Mouse (Mus musculus): ENCODE measurements around the gene Map3k4. TPM values are rescaled to one million over a fixed set of nuclear protein-coding genes. Genes with fewer than 3 reads are reported as not detected.
A peak's percentile ranks its signal among the peaks of the same experiment; 100 is the strongest.

Gene Map3k4
- 10 to 100 TPM; 21.8 to 26.6 TPM for total RNA-seq (2021)
- long read RNA-seq, experiment 1, full-length matches to known transcripts, result 24 of 48 reads
- long read RNA-seq, experiment 1, partial matches to known transcripts, result 18 of 48 reads
- long read RNA-seq, experiment 1, other reads (novel, unspliced or antisense), result 6 of 48 reads
- long read RNA-seq, experiment 2, full-length matches to known transcripts, result 30 of 46 reads
- long read RNA-seq, experiment 2, partial matches to known transcripts, result 9 of 46 reads
- long read RNA-seq, experiment 2, other reads (novel, unspliced or antisense), result 7 of 46 reads

GRCm38 (mm10) chr17:12318663-12319201, at the start of gene Map3k4:
Gene Map3k4 (minus strand): TSS chr17:12318796.
- DNase-seq, result peak; percentile 96

- peak; percentile 55 for DNase-seq
Observed at GRCm38 (mm10) chr17:12367373-12367930, 48.9 kb upstream of the Map3k4 start.

DNA sequence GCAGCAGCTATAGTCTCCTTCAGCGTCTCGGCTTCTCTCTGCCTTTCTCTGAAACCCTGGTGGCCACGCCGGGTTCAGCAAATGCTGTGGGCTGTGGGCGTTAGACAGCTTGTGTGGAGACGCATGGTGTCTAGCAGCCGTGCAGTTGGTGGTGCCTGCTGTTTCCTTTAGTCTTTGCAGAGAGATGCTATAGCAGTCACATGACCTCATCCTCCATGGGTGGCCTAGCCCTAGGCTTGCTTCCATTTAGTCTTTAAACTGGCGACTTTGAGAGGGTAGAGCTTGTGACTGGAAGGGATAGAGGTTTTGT, 45.8 kb upstream of the Map3k4 start:
- no peak for DNase-seq

- no peak for DNase-seq
Observed at GRCm38 (mm10) chr17:12363601-12364425, 45.2 kb upstream of the Map3k4 start.

DNA sequence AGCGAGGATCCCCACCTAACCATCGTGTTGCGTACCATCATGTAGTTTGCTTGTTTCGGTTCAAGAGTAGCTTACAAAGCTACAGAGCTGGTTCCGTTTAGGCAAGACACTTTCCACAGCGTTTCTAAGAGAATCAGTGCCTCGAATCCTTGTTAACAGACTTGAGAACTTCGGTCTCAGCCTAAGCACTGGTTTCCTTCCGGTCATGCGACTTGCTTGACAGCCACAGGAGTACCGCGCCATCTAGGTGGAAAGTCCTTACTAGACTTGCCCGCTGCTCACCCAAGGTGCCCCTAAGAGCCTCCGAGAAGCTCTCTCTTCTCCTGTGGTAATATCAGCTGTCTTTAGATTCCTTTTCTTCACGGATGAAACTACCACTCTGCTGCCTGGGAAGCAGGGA, 41.3 kb upstream of the Map3k4 start:
- DNase-seq, result no peak

- DNase-seq, result no peak
Observed at GRCm38 (mm10) chr17:12352781-12353180, 34.2 kb upstream of the Map3k4 start.

- no peak for DNase-seq
Observed at GRCm38 (mm10) chr17:12351564-12351963, 33.0 kb upstream of the Map3k4 start.

DNA sequence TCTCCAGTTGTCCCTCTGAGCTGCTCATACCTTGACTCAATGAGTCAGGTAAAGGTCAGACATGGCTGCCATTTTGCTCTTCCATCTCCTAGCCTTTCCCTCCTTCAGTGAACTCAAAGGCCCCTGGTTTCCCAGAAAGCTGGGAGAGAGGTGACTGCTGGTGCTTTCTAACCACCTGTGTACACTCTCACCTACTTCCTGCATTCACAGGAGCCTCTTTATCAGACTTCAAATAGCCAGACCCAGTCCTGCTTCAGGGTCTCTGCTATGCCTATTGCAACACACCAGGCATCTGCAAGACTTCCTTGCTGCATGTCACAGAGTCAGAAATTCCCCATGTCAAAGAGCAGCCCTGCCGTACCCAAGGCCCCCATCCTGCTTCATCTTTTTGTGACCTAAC, 28.9 kb upstream of the Map3k4 start:
- no peak for DNase-seq

- DNase-seq, result no peak
Observed at GRCm38 (mm10) chr17:12343702-12344376, 25.2 kb upstream of the Map3k4 start.

- no peak for DNase-seq
Observed at GRCm38 (mm10) chr17:12337156-12337555, 18.6 kb upstream of the Map3k4 start.

- no peak for DNase-seq
Observed at GRCm38 (mm10) chr17:12336073-12336868, 17.7 kb upstream of the Map3k4 start.

DNA sequence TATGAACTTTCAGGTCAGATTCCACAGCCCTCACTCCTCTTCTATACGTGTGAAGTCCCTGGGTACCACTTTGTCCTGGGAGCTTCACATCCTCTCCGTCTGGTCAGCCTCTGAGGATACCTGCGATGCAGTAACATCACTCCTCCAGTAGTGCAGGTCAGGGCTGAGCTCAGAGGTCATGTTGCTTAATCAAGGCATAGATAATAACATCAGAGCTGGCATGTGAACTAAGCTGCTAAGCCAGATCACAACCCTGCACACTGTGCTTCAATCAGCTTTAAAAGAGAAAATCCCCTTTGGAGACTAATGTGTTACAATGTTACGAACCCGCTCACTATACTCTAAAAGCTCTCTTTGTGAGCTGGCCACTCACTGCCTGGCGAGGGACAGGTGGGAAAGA, 16.5 kb upstream of the Map3k4 start:
- no peak for DNase-seq

DNA sequence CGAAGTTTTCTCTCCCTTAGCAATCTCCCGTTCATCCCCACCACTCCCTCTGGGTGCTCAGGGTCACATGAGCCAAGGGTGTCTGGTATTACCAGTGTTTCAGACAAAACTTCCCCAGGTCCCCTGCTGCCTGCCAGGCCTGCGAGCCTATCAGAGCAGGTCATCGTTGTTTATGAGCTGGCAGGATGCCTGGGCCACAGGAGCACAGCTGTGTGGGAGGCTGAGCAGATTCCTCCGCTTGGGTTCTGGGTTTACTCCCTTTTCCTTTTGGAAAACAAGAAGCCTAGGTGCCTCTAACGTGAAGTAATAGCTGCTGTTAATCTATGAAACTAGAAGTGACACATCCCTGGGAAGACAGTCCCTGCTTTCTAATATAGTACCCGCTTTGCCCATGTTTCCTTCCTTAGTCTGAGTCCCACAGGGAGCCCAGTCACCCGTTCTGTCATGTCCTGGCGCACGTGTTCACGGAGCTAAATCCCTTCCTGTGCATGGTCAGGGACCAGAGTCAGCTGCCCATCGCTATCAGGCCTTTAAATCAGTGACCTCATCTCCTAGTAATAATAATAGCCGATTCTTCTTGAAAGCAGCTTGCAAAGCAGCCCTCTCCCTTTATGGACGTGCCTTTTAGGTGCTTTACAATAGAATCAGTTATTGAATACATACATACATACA, 9.4 kb upstream of the Map3k4 start:
- DNase-seq, result peak; percentile 77

- no peak for DNase-seq
Observed at GRCm38 (mm10) chr17:12319786-12320185, 1.2 kb upstream of the Map3k4 start.

GRCm38 (mm10) chr17:12317954-12318651, 493 bp downstream of the Map3k4 start:
- no peak for DNase-seq

DNA sequence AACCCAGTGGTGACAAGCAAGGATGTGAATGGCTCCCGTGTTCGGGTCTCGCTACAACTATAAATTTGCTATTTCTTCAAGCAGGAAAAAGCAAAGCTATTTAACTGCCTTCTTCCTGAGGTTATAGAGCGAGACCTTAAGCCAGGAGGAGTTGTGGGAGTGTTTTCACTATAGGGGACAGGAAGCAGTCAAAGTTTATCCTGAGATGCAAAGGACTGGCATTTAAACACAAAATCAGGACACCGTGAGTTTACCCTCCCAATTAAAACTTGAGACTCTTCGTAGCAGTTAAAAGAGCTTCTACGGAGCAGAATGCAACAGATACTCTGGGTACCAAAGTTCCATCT, 1.0 kb downstream of the Map3k4 start:
- DNase-seq, result no peak

- no peak for DNase-seq
Observed at GRCm38 (mm10) chr17:12316251-12316650, 2.3 kb downstream of the Map3k4 start.

- DNase-seq, result no peak
Observed at GRCm38 (mm10) chr17:12312248-12312647, 6.3 kb downstream of the Map3k4 start.

GRCm38 (mm10) chr17:12309493-12309892, 9.1 kb downstream of the Map3k4 start:
- no peak for DNase-seq

DNA sequence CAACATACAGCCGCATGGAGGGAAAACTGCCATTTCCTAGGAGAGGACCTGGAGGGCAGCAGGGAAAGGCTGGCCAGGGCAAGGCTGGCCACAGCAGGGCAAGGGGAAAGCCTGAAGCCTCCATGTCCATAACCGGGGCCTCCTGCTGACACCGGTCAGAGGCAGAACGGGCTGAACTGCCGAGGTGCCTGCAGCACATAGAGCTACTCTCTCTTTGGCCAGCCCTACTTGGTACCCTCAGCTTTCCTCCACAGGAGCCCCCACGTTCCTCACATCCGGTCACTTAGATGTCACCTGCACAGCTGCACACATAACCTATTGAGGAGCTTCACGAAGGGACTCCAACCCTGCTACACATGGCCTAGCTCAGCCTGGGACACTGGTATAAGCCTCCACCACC, 9.5 kb downstream of the Map3k4 start:
- DNase-seq, result no peak

Measured in gastrocnemius, postnatal 10 days (tissue).